8 mouse cellular contexts compared by ENCODE assay signal in the genomic region with DNA sequence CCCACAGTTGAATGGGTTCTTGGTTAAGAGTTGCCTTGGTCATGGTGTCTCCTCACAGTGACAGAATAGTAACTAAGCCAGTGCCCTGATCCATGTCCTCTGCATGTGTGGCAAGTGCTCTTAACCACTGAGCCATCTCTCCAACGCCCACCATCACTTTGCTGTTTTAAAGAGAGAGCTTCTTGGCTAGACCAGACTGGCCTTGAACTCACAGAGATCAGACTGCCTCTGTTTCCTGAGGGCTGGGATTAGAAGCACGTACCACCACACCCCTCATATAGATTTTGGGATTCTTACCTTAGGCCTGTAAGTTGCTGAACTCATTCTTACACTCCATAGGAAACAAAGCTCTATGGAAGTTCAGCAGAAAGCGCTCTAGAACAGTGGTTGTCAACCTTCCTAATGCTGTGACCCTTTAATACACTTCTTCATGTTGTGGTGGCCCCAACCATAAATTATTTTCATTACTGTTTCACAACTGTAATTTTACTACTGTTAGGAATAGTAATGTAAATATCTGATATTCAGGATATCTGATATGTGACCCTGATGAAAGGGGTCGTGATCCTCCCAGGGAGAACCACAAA.
DNase-seq lines count a peak whose midpoint lies in the region; ATAC-seq and TF ChIP-seq lines count a peak whose summit lies in the region.

No protein-coding gene starts in this region.

- ATAC-seq in CD4-positive, CD25-positive, alpha-beta regulatory T cell, adult 4 months, result no peak
- no peak for ATAC-seq in lung, embryonic 15.5 days (ENCODE audit: borderline replicate concordance, extremely low read depth, low FRiP score, low TSS enrichment)
- ATAC-seq in limb, embryonic 14.5 days (ENCODE audit: low FRiP score, low read depth), result no peak
- ATAC-seq in stomach, embryonic 15.5 days (ENCODE audit: insufficient read depth, low FRiP score, low read depth), result no peak

- H3K4me3 ChIP-seq in lung, embryonic 15.5 days, result no peak overlapping the region
- H3K4me3 ChIP-seq in limb, embryonic 14.5 days (replicated peaks; ENCODE audit: low read length), result no peak overlapping the region
- no peak overlapping the region for H3K4me3 ChIP-seq in stomach, embryonic 15.5 days (replicated peaks)

- no peaks in the 10 kb centered on the region for H3K9me3 ChIP-seq in lung, embryonic 15.5 days
- H3K9me3 ChIP-seq in limb, embryonic 14.5 days (ENCODE audit: control insufficient read depth, low read length), result no peaks in the 10 kb centered on the region
- no peaks in the 10 kb centered on the region for H3K9me3 ChIP-seq in stomach, embryonic 15.5 days

- peak overlapping the region; percentile 47 for H3K4me2 ChIP-seq in lung, embryonic 15.5 days
- H3K4me2 ChIP-seq in limb, embryonic 14.5 days (replicated peaks; ENCODE audit: low read depth, low read length, severe bottlenecking), result peak overlapping the region; percentile 44
- peak overlapping the region; percentile 49 for H3K4me2 ChIP-seq in stomach, embryonic 15.5 days

- no peaks in the 10 kb centered on the region for H3K36me3 ChIP-seq in lung, embryonic 15.5 days
- no peaks in the 10 kb centered on the region for H3K36me3 ChIP-seq in limb, embryonic 14.5 days (ENCODE audit: control insufficient read depth, insufficient read depth, low read length)
- no peaks in the 10 kb centered on the region for H3K36me3 ChIP-seq in stomach, embryonic 15.5 days

- peaks cover 14% of the 10 kb centered on the region for H3K4me1 ChIP-seq in lung, embryonic 15.5 days
- H3K4me1 ChIP-seq in limb, embryonic 14.5 days (ENCODE audit: control insufficient read depth, insufficient read depth, low read length), result peaks cover 29% of the 10 kb centered on the region
- H3K4me1 ChIP-seq in stomach, embryonic 15.5 days, result peaks cover 24% of the 10 kb centered on the region

- H3K27ac ChIP-seq in lung, embryonic 15.5 days, result no peak overlapping the region
- no peak overlapping the region for H3K27ac ChIP-seq in limb, embryonic 14.5 days (replicated peaks; ENCODE audit: low read depth, low read length)
- no peak overlapping the region for H3K27ac ChIP-seq in stomach, embryonic 15.5 days

- no peak overlapping the region for H3K9ac ChIP-seq in lung, embryonic 15.5 days
- no peak overlapping the region for H3K9ac ChIP-seq in limb, embryonic 14.5 days (ENCODE audit: low read depth, low read length, severe bottlenecking)
- no peak overlapping the region for H3K9ac ChIP-seq in stomach, embryonic 15.5 days

- TF ChIP-seq POLR2A in limb, embryonic 14.5 days (IDR thresholded peaks at IDR 0.05; ENCODE audit: borderline replicate concordance, extremely low read depth, insufficient read depth, insufficient read length), result no peak

- 66% methylated on average over 4 of the region's 4 CpGs for WGBS in lung, embryonic 15.5 days
- WGBS in limb, embryonic 14.5 days, result 70% methylated on average over 4 of the region's 4 CpGs
- WGBS in stomach, embryonic 15.5 days, result 70% methylated on average over 4 of the region's 4 CpGs

- H3K27me3 ChIP-seq in lung, embryonic 15.5 days, result 0 out of 2 replicates have a peak, but pooled peaks cover 10% of the 10 kb centered on the region
- H3K27me3 ChIP-seq in limb, embryonic 14.5 days (ENCODE audit: control insufficient read depth, insufficient read depth, low read length), result no peaks in the 10 kb centered on the region
- no peaks in the 10 kb centered on the region for H3K27me3 ChIP-seq in stomach, embryonic 15.5 days (replicated peaks)

- peak; percentile 24 for DNase-seq in CD4-positive, CD25-positive, alpha-beta regulatory T cell, adult 2 months (ENCODE audit: low read depth, low spot score)
- DNase-seq in lung, postnatal 36 days, result no peak
- no peak for DNase-seq in limb, embryonic 14.5 days (ENCODE audit: low spot score)
- DNase-seq in embryo, embryonic 9.5 days (ENCODE audit: extremely low spot score), result no peak
- DNase-seq in spleen, postnatal 36 days (ENCODE audit: low spot score in 2 of 2), result no peak
